Mouse (Mus musculus) CH12.LX (cell line): ENCODE measurements around the gene Eri2. TPM values are rescaled to one million over a fixed set of nuclear protein-coding genes. Genes with fewer than 3 reads are reported as not detected.

Experiments
- DNase-seq: peaks from one replicate; pipeline ENCODE4 v3.0.0-alpha.2; 2013; ENCODE audit errors: extremely low read depth
- H3K27ac ChIP-seq: 2 replicates; pipeline ENCODE4 v1.5.1; 2012; ENCODE audit warnings: low read depth, mild to moderate bottlenecking, control low read depth, moderate library complexity; ENCODE audit not compliant: insufficient read depth
- H3K27me3 ChIP-seq: replicated peaks from 2 replicates; pipeline ENCODE3; 2012; ENCODE audit warnings: inconsistent platforms
- H3K36me3 ChIP-seq, 2 experiments: replicated peaks in 1 of 2; 2 replicates each; pipeline versions ENCODE3 to v1.6.1; 2012; ENCODE audit warnings: inconsistent platforms in 1 of 2, low read length in 1 of 2, mild to moderate bottlenecking in 1 of 2, mixed read lengths in 1 of 2, moderate library complexity in 1 of 2; ENCODE audit not compliant: control insufficient read depth in 1 of 2, insufficient read depth in 1 of 2
- H3K4me1 ChIP-seq, 2 experiments: 2 replicates each; pipeline ENCODE4 v1.6.1; 2012; ENCODE audit warnings: inconsistent platforms in 1 of 2, moderate library complexity in 1 of 2; ENCODE audit not compliant: insufficient read depth in 2 of 2, control insufficient read depth in 1 of 2
- H3K4me2 ChIP-seq: 2 replicates; pipeline ENCODE4 v1.6.1; 2012; ENCODE audit warnings: low read depth, mild to moderate bottlenecking, control low read depth; ENCODE audit not compliant: poor library complexity, insufficient read depth, severe bottlenecking
- H3K4me3 ChIP-seq, 3 experiments: fragments of 150-350 bp in 1 of 3; sonication (generic) in 1 of 3; replicated peaks in 1 of 3; 2 replicates each; pipeline versions ENCODE3 to v1.5.1; 2011 to 2012; ENCODE audit warnings: low read depth in 2 of 3, low read length in 2 of 3, mild to moderate bottlenecking in 2 of 3, moderate library complexity in 2 of 3, control low read depth in 1 of 3, improper control_type of control experiment in 1 of 3, inconsistent platforms in 1 of 3, mixed read lengths in 1 of 3; ENCODE audit not compliant: poor library complexity in 1 of 3
- H3K79me2 ChIP-seq: replicated peaks from 2 replicates; pipeline ENCODE4 v1.6.1; 2012; ENCODE audit warnings: mild to moderate bottlenecking, moderate library complexity; ENCODE audit not compliant: control insufficient read depth, poor library complexity, insufficient read depth, severe bottlenecking; ENCODE audit errors: extremely low read depth
- H3K9ac ChIP-seq: 2 replicates; pipeline ENCODE4 v1.6.1; 2012; ENCODE audit warnings: low read depth, mild to moderate bottlenecking, control low read depth, moderate library complexity; ENCODE audit not compliant: insufficient read depth
- H3K9me3 ChIP-seq: replicated peaks from 2 replicates; pipeline ENCODE3; 2012; ENCODE audit warnings: low read length, inconsistent platforms, mixed read lengths
- BHLHE40 ChIP-seq: IDR thresholded peaks from 2 replicates; pipeline ENCODE4 v1.6.1; 2011; ENCODE audit warnings: mild to moderate bottlenecking, low read depth, low read length, improper control_type of control experiment
- CHD1 ChIP-seq: IDR thresholded peaks from 2 replicates; pipeline ENCODE4 v1.6.1; 2012; ENCODE audit warnings: low read depth, low read length, improper control_type of control experiment, inconsistent platforms
- CHD2 ChIP-seq: IDR thresholded peaks from 2 replicates; pipeline ENCODE4 v1.6.1; 2011; ENCODE audit warnings: low read length, improper control_type of control experiment
- CTCF ChIP-seq, 2 experiments: IDR thresholded peaks in 1 of 2; conservative IDR thresholded peaks in 1 of 2; 2 replicates each; pipeline ENCODE4 v1.5.1; 2011 to 2012; ENCODE audit warnings: low read depth in 2 of 2, low read length in 2 of 2, improper control_type of control experiment in 1 of 2, inconsistent platforms in 1 of 2, mild to moderate bottlenecking in 1 of 2, moderate library complexity in 1 of 2
- E2F4 ChIP-seq: IDR thresholded peaks from 2 replicates; pipeline ENCODE4 v1.6.1; 2011; ENCODE audit warnings: low read depth, low read length, improper control_type of control experiment; ENCODE audit not compliant: insufficient replicate concordance
- ELF1 ChIP-seq: IDR thresholded peaks from 2 replicates; pipeline ENCODE4 v1.6.1; 2014; ENCODE audit warnings: low read depth, mild to moderate bottlenecking, inconsistent platforms, low read length, improper control_type of control experiment
- EP300 ChIP-seq: IDR thresholded peaks from 2 replicates; pipeline ENCODE4 v1.6.1; 2011; ENCODE audit warnings: low read length, improper control_type of control experiment
- ETS1 ChIP-seq: conservative IDR thresholded peaks from 2 replicates; pipeline ENCODE4 v1.6.1; 2012; ENCODE audit warnings: low read depth, mild to moderate bottlenecking, inconsistent platforms, low read length, improper control_type of control experiment, moderate library complexity
- GABPA ChIP-seq: IDR thresholded peaks from 2 replicates; pipeline ENCODE4 v1.6.1; 2012; ENCODE audit warnings: low read depth, low read length, improper control_type of control experiment, inconsistent platforms; ENCODE audit not compliant: insufficient replicate concordance
- HCFC1 ChIP-seq: IDR thresholded peaks from 2 replicates; pipeline ENCODE4 v1.6.1; 2012; ENCODE audit warnings: low read depth, mild to moderate bottlenecking, inconsistent platforms, low read length, improper control_type of control experiment
- IRF4 ChIP-seq: IDR thresholded peaks from 2 replicates; pipeline ENCODE4 v1.6.1; 2014; ENCODE audit warnings: low read depth, mild to moderate bottlenecking, inconsistent platforms, low read length, improper control_type of control experiment
- JUN ChIP-seq: IDR thresholded peaks from 2 replicates; pipeline ENCODE4 v1.6.1; 2011; ENCODE audit warnings: low read depth, mild to moderate bottlenecking, low read length, improper control_type of control experiment, moderate library complexity; ENCODE audit not compliant: insufficient read depth
- JUND ChIP-seq: conservative IDR thresholded peaks from 2 replicates; pipeline ENCODE4 v1.6.1; 2011; ENCODE audit warnings: low read depth, low read length, improper control_type of control experiment
- KAT2A ChIP-seq: IDR thresholded peaks from 2 replicates; pipeline ENCODE4 v1.6.1; 2012; ENCODE audit warnings: low read length, improper control_type of control experiment, inconsistent platforms; ENCODE audit not compliant: insufficient replicate concordance
- MAFK ChIP-seq: IDR thresholded peaks from 2 replicates; pipeline ENCODE4 v1.6.1; 2011; ENCODE audit warnings: low read length, improper control_type of control experiment; ENCODE audit not compliant: insufficient replicate concordance
- MAX ChIP-seq: IDR thresholded peaks from 2 replicates; pipeline ENCODE4 v1.6.1; 2011; ENCODE audit warnings: low read length, improper control_type of control experiment
- MAZ ChIP-seq: IDR thresholded peaks from 2 replicates; pipeline ENCODE4 v1.6.1; 2012; ENCODE audit warnings: low read depth, mild to moderate bottlenecking, inconsistent platforms, low read length, improper control_type of control experiment, moderate library complexity
- MEF2A ChIP-seq: IDR thresholded peaks from 2 replicates; pipeline ENCODE4 v1.6.1; 2014; ENCODE audit warnings: low read depth, mild to moderate bottlenecking, inconsistent platforms, low read length, improper control_type of control experiment, borderline replicate concordance
- MXI1 ChIP-seq: IDR thresholded peaks from 2 replicates; pipeline ENCODE4 v1.6.1; 2011; ENCODE audit warnings: mild to moderate bottlenecking, low read depth, low read length, improper control_type of control experiment
- MYC ChIP-seq: IDR thresholded peaks from 2 replicates; pipeline ENCODE4 v1.6.1; 2011; ENCODE audit warnings: low read depth, mild to moderate bottlenecking, improper control_type of control experiment, low read length
- NELFE ChIP-seq: IDR thresholded peaks from 2 replicates; pipeline ENCODE4 v1.6.1; 2011; ENCODE audit warnings: low read depth, low read length, improper control_type of control experiment
- NRF1 ChIP-seq: IDR thresholded peaks from 2 replicates; pipeline ENCODE4 v1.6.1; 2014; ENCODE audit warnings: low read depth, mild to moderate bottlenecking, inconsistent platforms, low read length, improper control_type of control experiment, moderate library complexity
- PAX5 ChIP-seq: IDR thresholded peaks from 2 replicates; pipeline ENCODE4 v1.6.1; 2012; ENCODE audit warnings: low read length, inconsistent platforms, mixed read lengths
- POLR2A ChIP-seq: IDR thresholded peaks from 2 replicates; pipeline ENCODE4 v1.6.1; 2011; ENCODE audit warnings: low read depth, mild to moderate bottlenecking, improper control_type of control experiment, low read length
- POLR2AphosphoS2 ChIP-seq: IDR thresholded peaks from 2 replicates; pipeline ENCODE4 v1.6.1; 2011; ENCODE audit warnings: low read depth, low read length, improper control_type of control experiment
- RAD21 ChIP-seq: IDR thresholded peaks from 2 replicates; pipeline ENCODE4 v1.6.1; 2011; ENCODE audit warnings: low read depth, mild to moderate bottlenecking, low read length, improper control_type of control experiment, moderate library complexity
- RCOR1 ChIP-seq: conservative IDR thresholded peaks from 2 replicates; pipeline ENCODE4 v1.6.1; 2012; ENCODE audit warnings: low read depth, mild to moderate bottlenecking, inconsistent platforms, low read length, improper control_type of control experiment
- SIN3A ChIP-seq: IDR thresholded peaks from 2 replicates; pipeline ENCODE4 v1.6.1; 2012; ENCODE audit warnings: low read length, improper control_type of control experiment, inconsistent platforms
- SMC3 ChIP-seq: IDR thresholded peaks from 2 replicates; pipeline ENCODE4 v1.6.1; 2011; ENCODE audit warnings: low read depth, low read length, improper control_type of control experiment
- TBP ChIP-seq: conservative IDR thresholded peaks from 2 replicates; pipeline ENCODE4 v1.6.1; 2011; ENCODE audit warnings: low read depth, low read length, improper control_type of control experiment
- TCF12 ChIP-seq: IDR thresholded peaks from 2 replicates; pipeline ENCODE4 v1.6.1; 2014; ENCODE audit warnings: low read depth, mild to moderate bottlenecking, inconsistent platforms, low read length, improper control_type of control experiment
- UBTF ChIP-seq: IDR thresholded peaks from 2 replicates; pipeline ENCODE4 v1.6.1; 2012; ENCODE audit warnings: low read depth, mild to moderate bottlenecking, inconsistent platforms, low read length, improper control_type of control experiment, moderate library complexity
- USF1 ChIP-seq: IDR thresholded peaks from 2 replicates; pipeline ENCODE4 v1.6.1; 2014; ENCODE audit warnings: low read depth, mild to moderate bottlenecking, inconsistent platforms, low read length, improper control_type of control experiment
- USF2 ChIP-seq: conservative IDR thresholded peaks from 2 replicates; pipeline ENCODE4 v1.6.1; 2011; ENCODE audit warnings: low read depth, low read length, improper control_type of control experiment
- ZC3H11A ChIP-seq: IDR thresholded peaks from 2 replicates; pipeline ENCODE4 v1.6.1; 2012; ENCODE audit warnings: low read depth, mild to moderate bottlenecking, inconsistent platforms, low read length, improper control_type of control experiment
- ZKSCAN1 ChIP-seq: IDR thresholded peaks from 2 replicates; pipeline ENCODE4 v1.6.1; 2012; ENCODE audit warnings: low read depth, inconsistent platforms, low read length, improper control_type of control experiment, borderline replicate concordance
- ZMIZ1 ChIP-seq: IDR thresholded peaks from 2 replicates; pipeline ENCODE4 v1.6.1; 2012; ENCODE audit warnings: low read depth, mild to moderate bottlenecking, inconsistent platforms, low read length, improper control_type of control experiment
- ZNF384 ChIP-seq: IDR thresholded peaks from 2 replicates; pipeline ENCODE4 v1.6.1; 2012; ENCODE audit warnings: low read depth, low read length, improper control_type of control experiment, inconsistent platforms
- dilution Hi-C: fragments of 300-500 bp; cut with MboI; formaldehyde crosslinking; loops from 2 replicates; pipeline ENCODE4 v1.14.3; 2020; ENCODE audit warnings: low sequenced_read_pairs; ENCODE audit not compliant: extremely low pct_unique_long_range_greater_than_20kb, extremely low pct_ligation_motif_present
- in situ Hi-C: fragments of 300-500 bp; cut with MboI; formaldehyde crosslinking; loops from 3 replicates; pipeline ENCODE4 v1.14.3; 2019; ENCODE audit warnings: low sequenced_read_pairs, low pct_ligation_motif_present, low pct_unique_long_range_greater_than_20kb, mixed read lengths
- polyA plus RNA-seq: library from polyadenylated mRNA; unstranded; fragments of >175 nt; gene quantifications from 2 replicates; pipeline ENCODE4 v1.2.1, GENCODE M21; 2012; ENCODE audit warnings: low read depth; ENCODE audit not compliant: insufficient read length
- total RNA-seq, 2 experiments: library from RNA; depleted of rRNA; stranded (reverse); fragments of 300-350 nt in 1 of 2; fragments of >200 nt in 1 of 2; gene quantifications; 2 replicates each; pipeline ENCODE4 v1.2.3; 2012 to 2014

Eri2 gene
- 9.8 and 10.2 TPM in 2 replicates for total RNA-seq (2012; rRNA removed)
- total RNA-seq (2014; rRNA removed), result 14.4 and 15.4 TPM in 2 replicates
- polyA plus RNA-seq, result 10.9 and 13.6 TPM in 2 replicates

GRCm38 (mm10) chr7:119793586-119794250 lies at the start of gene Eri2, which contains the start of gene Rexo5:
Eri2 (minus strand) TSS chr7:119794058.
Rexo5 (plus strand) TSS chr7:119794006.
- in situ Hi-C loops (no loop called here), dilution Hi-C loops (no loop called here)
- Histone ChIP-seq H3K79me2 (0 out of 2 replicates have a peak, but pooled peaks cover 4% of the 10 kb centered on the region), H3K4me3 (peak within 1 kb of the TSS; percentile 75 to 84 (median 77)), H3K27ac (peak within 1 kb of the TSS; percentile 57), H3K9me3 (no peaks in the 10 kb centered on the region), H3K27me3 (no peaks in the 10 kb centered on the region), H3K4me1 (peaks cover 3 to 15% of the 10 kb centered on the region in 2 experiments; a peak in 3 of 4 replicates), H3K9ac (peak within 1 kb of the TSS; percentile 86), H3K36me3 (peaks cover 10 to 24% of the 10 kb centered on the region in 2 experiments), H3K4me2 (peak within 1 kb of the TSS; percentile 95)
- peak; percentile 93 for DNase-seq
- TF ChIP-seq JUN (no peak), CHD2 (0 out of 2 replicates have a peak, but pooled peaks have one; percentile 19), POLR2A (peak; percentile 80), KAT2A (0 out of 2 replicates have a peak, but pooled peaks have one; percentile 45), ELF1 (peak; percentile 80), MAFK (no peak), ZC3H11A (no peak), E2F4 (peak; percentile 65; the same call in 1 of the 2 replicates), TCF12 (peak; percentile 53; the same call in 1 of the 2 replicates), USF1 (no peak), JUND (no peak), SMC3 (no peak), MXI1 (peak; percentile 68), MEF2A (peak; percentile 31; the same call in 1 of the 2 replicates), UBTF (no peak), CTCF (conservative IDR thresholded peaks at IDR 0.05 in 1 of 2, IDR thresholded peaks at IDR 0.05 in 1 of 2; ENCODE audit: low read depth in 2 of 2, low read length in 2 of 2) (no peak), MAX (peak; percentile 72; the same call in 1 of the 2 replicates), MYC (peak; percentile 45; the same call in 1 of the 2 replicates), EP300 (no peak), RCOR1 (no peak), TBP (no peak), MAZ (0 out of 2 replicates have a peak, but pooled peaks have one; percentile 23), NELFE (peak; percentile 59), ZNF384 (no peak), USF2 (no peak), ETS1 (no peak; the same call in 1 of the 2 replicates), POLR2AphosphoS2 (no peak), BHLHE40 (peak; percentile 89), ZMIZ1 (no peak), PAX5 (no peak), NRF1 (peak; percentile 52), GABPA (no peak), ZKSCAN1 (no peak), CHD1 (no peak), SIN3A (peak; percentile 52), IRF4 (peak; percentile 22; the same call in 1 of the 2 replicates), RAD21 (no peak), HCFC1 (peak; percentile 74)
